Mouse (Mus musculus) neural tube, embryonic 10.5 days (tissue): Measurements from ENCODE around the gene C1qtnf4.

ENCODE experiments used
- DNase-seq: peaks from one replicate; pipeline ENCODE4 v3.0.0-alpha.2; 2017; ENCODE audit warnings: low spot score; ENCODE audit errors: extremely low spot score

The C1qtnf4 gene

DNA sequence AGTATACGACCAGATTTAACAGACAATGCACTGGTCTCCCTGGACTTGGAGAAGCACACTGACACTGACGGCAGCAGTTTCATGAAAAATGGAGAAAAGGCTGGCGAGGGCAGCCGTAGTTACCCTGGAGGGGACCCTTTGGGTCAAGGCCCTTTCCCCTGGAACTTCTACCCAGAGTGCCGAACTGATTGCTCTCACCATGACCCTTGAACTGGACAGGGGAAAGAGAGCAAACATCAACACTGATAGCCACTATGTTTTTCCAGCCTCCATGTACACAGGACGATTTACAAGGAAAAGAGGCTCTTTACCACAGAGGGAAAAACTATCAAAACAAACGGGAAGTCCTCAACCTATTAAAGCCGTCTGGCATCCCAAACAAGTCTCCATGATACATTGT lies 46.2 kb downstream of the C1qtnf4 start:
- DNase-seq, result no peak

DNA sequence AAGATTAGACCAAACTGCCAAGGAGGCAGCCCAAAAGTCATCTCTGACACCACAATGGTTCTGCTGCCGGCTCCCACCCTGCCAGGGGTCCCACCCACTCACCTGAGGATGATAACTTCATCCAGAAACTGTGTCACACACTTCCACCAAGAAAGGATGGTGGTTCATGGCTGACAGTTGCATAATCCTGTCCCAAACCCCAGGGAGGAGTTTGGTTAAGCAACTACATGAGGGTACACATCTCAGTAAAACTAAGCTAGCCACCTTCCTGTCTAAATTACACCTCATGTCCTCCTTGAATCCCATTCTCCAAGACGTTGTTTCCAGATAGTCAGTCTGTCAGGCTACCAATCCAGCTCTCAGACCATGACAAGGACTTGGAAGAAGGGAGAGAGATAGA lies 46.6 kb downstream of the C1qtnf4 start:
- no peak for DNase-seq

DNA sequence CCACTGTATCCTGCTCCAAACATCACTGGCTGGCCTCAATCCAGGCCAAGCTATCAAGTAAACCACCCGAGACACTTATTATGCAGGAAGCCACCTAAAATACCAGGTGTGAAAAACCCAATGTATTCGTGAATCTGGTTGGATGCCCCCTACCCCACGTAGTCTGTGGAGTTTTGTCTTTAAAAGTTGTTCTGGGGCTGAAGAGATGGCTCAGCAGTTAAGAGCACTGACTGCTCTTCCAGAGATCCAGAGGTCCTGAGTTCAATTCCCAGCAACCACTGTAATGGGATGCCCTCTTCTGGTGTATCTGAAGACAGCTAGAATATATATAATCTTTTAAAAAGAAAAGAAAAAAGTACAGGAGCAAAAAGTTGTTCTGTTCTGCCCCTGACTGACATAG lies 52.7 kb downstream of the C1qtnf4 start:
- DNase-seq, result no peak

DNA sequence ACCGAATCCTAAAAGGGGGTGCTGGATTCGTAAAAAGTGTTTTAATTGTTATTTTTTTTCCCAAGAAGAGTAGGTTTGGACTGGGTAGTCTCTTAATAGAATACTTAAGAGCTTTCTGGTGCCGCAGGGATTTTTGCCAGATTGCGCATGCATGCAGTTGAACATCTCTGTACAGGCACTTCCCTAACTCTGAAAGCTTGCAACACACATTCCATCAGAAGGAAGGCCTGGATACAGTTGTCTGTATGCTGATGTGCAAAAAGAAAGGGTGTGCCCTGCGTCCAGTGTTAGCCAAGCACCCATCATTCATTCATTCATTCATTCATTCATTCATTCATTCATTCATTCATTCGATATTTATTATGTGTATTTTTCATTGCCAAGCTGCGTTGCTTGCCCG lies 54.1 kb downstream of the C1qtnf4 start:
- no peak for DNase-seq
